Mouse (Mus musculus) heart, embryonic 13.5 days (tissue): ENCODE measurements around the gene Elmo3. TPM values are rescaled to one million over a fixed set of nuclear protein-coding genes. Genes with fewer than 3 reads are reported as not detected.

Source experiments
- ATAC-seq: fragments of 200-750 bp; cut with Nextera tagmentation; 2 replicates; pipeline ENCODE4 v1.8.0; 2017; ENCODE audit warnings: moderate TSS enrichment; ENCODE audit not compliant: insufficient number of reproducible peaks, low FRiP score, low TSS enrichment; ENCODE audit errors: extremely low read depth
- H3K27ac ChIP-seq: fragments of 300-500 bp; sonication (generic); replicated peaks from 2 replicates; pipeline ENCODE4 v1.5.1; 2015; ENCODE audit warnings: moderate library complexity, mild to moderate bottlenecking, inconsistent platforms
- H3K27me3 ChIP-seq: fragments of 300-500 bp; sonication (generic); replicated peaks from 2 replicates; pipeline ENCODE4 v1.6.1; 2015; ENCODE audit warnings: mild to moderate bottlenecking, inconsistent platforms
- H3K36me3 ChIP-seq: fragments of 300-500 bp; sonication (generic); 2 replicates; pipeline ENCODE4 v1.6.1; 2015; ENCODE audit warnings: mild to moderate bottlenecking, inconsistent platforms
- H3K4me1 ChIP-seq: fragments of 300-500 bp; sonication (generic); 2 replicates; pipeline ENCODE4 v1.6.1; 2015; ENCODE audit warnings: inconsistent platforms
- H3K4me2 ChIP-seq: fragments of 300-500 bp; sonication (generic); 2 replicates; pipeline ENCODE4 v1.6.1; 2015; ENCODE audit warnings: inconsistent platforms, mild to moderate bottlenecking, moderate library complexity
- H3K4me3 ChIP-seq: fragments of 300-500 bp; sonication (generic); 2 replicates; pipeline ENCODE4 v1.5.1; 2015; ENCODE audit warnings: moderate library complexity, mild to moderate bottlenecking, inconsistent platforms
- H3K9ac ChIP-seq: fragments of 300-500 bp; sonication (generic); 2 replicates; pipeline ENCODE4 v1.6.1; 2015; ENCODE audit warnings: inconsistent platforms, mild to moderate bottlenecking, moderate library complexity
- H3K9me3 ChIP-seq: fragments of 300-500 bp; sonication (generic); 2 replicates; pipeline ENCODE4 v1.6.1; 2016; ENCODE audit warnings: inconsistent platforms
- WGBS: fragments of 180-500 bp; shearing (Covaris S2); methylation state at CpG from one replicate; pipeline ENCODE4 v1.1.7; 2015; ENCODE audit warnings: mixed read lengths; 5-methylcytosine and 5-hydroxymethylcytosine counted together
- polyA plus RNA-seq: library from polyadenylated mRNA; unstranded; fragments of >200 nt; fragmentation: Nextera tagmentation; extraction: Ambion mirVana; gene quantifications from 2 replicates; pipeline ENCODE4 v1.2.1, GENCODE M21; 2015

The Elmo3 gene
- polyA plus RNA-seq, 1 experiment from 2014 or later, result 2.6 TPM

GRCm38 (mm10) chr8:105336373-105337130 is 31.2 kb downstream of the Elmo3 start:
- Histone ChIP-seq H3K36me3 (peaks cover 73% of the 10 kb centered on the region), H3K4me3 (no peak overlapping the region), H3K9ac (no peak overlapping the region), H3K4me2 (no peak overlapping the region), H3K27me3 (no peaks in the 10 kb centered on the region), H3K27ac (no peak overlapping the region), H3K4me1 (peaks cover 39% of the 10 kb centered on the region), H3K9me3 (no peaks in the 10 kb centered on the region)
- 62% methylated on average over 32 of the region's 32 CpGs for WGBS
- no peak for ATAC-seq

GRCm38 (mm10) chr8:105338992-105339391 is 33.6 kb downstream of the Elmo3 start:
- ATAC-seq, result no peak
- Histone ChIP-seq H3K4me2 (peak overlapping the region; percentile 16), H3K27ac (peak overlapping the region; percentile 64), H3K4me1 (peaks cover 58% of the 10 kb centered on the region), H3K27me3 (no peaks in the 10 kb centered on the region), H3K4me3 (no peak overlapping the region), H3K36me3 (peaks cover 48% of the 10 kb centered on the region), H3K9ac (peak overlapping the region; percentile 67), H3K9me3 (no peaks in the 10 kb centered on the region)
- WGBS, result 19% methylated on average over 4 of the region's 4 CpGs

GRCm38 (mm10) chr8:105339886-105340635 is 34.7 kb downstream of the Elmo3 start:
- no peak overlapping the region for H3K4me2 ChIP-seq
- peaks cover 37% of the 10 kb centered on the region for H3K36me3 ChIP-seq
- peaks cover 68% of the 10 kb centered on the region for H3K4me1 ChIP-seq
- H3K27ac ChIP-seq, result peak overlapping the region; percentile 64
- no peaks in the 10 kb centered on the region for H3K27me3 ChIP-seq
- no peaks in the 10 kb centered on the region for H3K9me3 ChIP-seq
- H3K4me3 ChIP-seq, result no peak overlapping the region
- ATAC-seq, result no peak
- H3K9ac ChIP-seq, result no peak overlapping the region
- WGBS, result 47% methylated on average over 6 of the region's 6 CpGs

- peak; percentile 16; the same call in 1 of the 2 replicates for ATAC-seq
- WGBS, result 17% methylated on average over 8 of the region's 8 CpGs
- H3K4me3 ChIP-seq, result no peak overlapping the region
- no peaks in the 10 kb centered on the region for H3K27me3 ChIP-seq
- H3K9me3 ChIP-seq, result no peaks in the 10 kb centered on the region
- no peak overlapping the region for H3K9ac ChIP-seq
- H3K4me2 ChIP-seq, result no peak overlapping the region
- H3K27ac ChIP-seq, result peak overlapping the region; percentile 64
- peaks cover 24% of the 10 kb centered on the region for H3K36me3 ChIP-seq
- H3K4me1 ChIP-seq, result peaks cover 81% of the 10 kb centered on the region
Measured at GRCm38 (mm10) chr8:105341399-105341798, 36.0 kb downstream of the Elmo3 start.

- H3K27ac ChIP-seq, result 0 out of 2 replicates have a peak overlapping the region, but pooled peaks have one; percentile 36
- ATAC-seq, result no peak
- no peaks in the 10 kb centered on the region for H3K27me3 ChIP-seq
- H3K4me1 ChIP-seq, result peaks cover 86% of the 10 kb centered on the region
- H3K36me3 ChIP-seq, result peaks cover 10% of the 10 kb centered on the region
- WGBS, result 59% methylated on average over 4 of the region's 4 CpGs
- no peak overlapping the region for H3K4me2 ChIP-seq
- H3K4me3 ChIP-seq, result no peak overlapping the region
- H3K9me3 ChIP-seq, result no peaks in the 10 kb centered on the region
- no peak overlapping the region for H3K9ac ChIP-seq
Measured at GRCm38 (mm10) chr8:105342768-105343167, 37.4 kb downstream of the Elmo3 start.

GRCm38 (mm10) chr8:105343791-105344574 is 38.6 kb downstream of the Elmo3 start:
- H3K9me3 ChIP-seq, result no peaks in the 10 kb centered on the region
- H3K9ac ChIP-seq, result peak overlapping the region; percentile 62; the same call in 1 of the 2 replicates
- H3K27ac ChIP-seq, result peak overlapping the region; percentile 29; the same call in 1 of the 2 replicates
- no peaks in the 10 kb centered on the region for H3K27me3 ChIP-seq
- 50% methylated on average over 8 of the region's 8 CpGs for WGBS
- no peak for ATAC-seq
- no peaks in the 10 kb centered on the region for H3K36me3 ChIP-seq
- H3K4me2 ChIP-seq, result 0 out of 2 replicates have a peak overlapping the region, but pooled peaks have one; percentile 99
- H3K4me3 ChIP-seq, result no peak overlapping the region
- peaks cover 85% of the 10 kb centered on the region for H3K4me1 ChIP-seq

GRCm38 (mm10) chr8:105345061-105345975 is 39.9 kb downstream of the Elmo3 start:
- Histone ChIP-seq H3K4me3 (peak overlapping the region; percentile 81; the same call in 1 of the 2 replicates), H3K27me3 (peaks cover 12% of the 10 kb centered on the region), H3K4me1 (peaks cover 85% of the 10 kb centered on the region), H3K9ac (peak overlapping the region; percentile 91), H3K27ac (peak overlapping the region; percentile 41), H3K4me2 (peak overlapping the region; percentile 99), H3K36me3 (no peaks in the 10 kb centered on the region), H3K9me3 (no peaks in the 10 kb centered on the region)
- no peak for ATAC-seq
- WGBS, result 38% methylated on average over 7 of the region's 7 CpGs

- peaks cover 23% of the 10 kb centered on the region for H3K27me3 ChIP-seq
- H3K4me1 ChIP-seq, result peaks cover 78% of the 10 kb centered on the region
- under 1% methylated on average over 34 of the region's 34 CpGs for WGBS
- ATAC-seq, result 0 out of 2 replicates have a peak, but pooled peaks have one; percentile 9
- peak overlapping the region; percentile 91 for H3K9ac ChIP-seq
- peak overlapping the region; percentile 81 for H3K4me3 ChIP-seq
- peak overlapping the region; percentile 99 for H3K4me2 ChIP-seq
- no peaks in the 10 kb centered on the region for H3K9me3 ChIP-seq
- no peaks in the 10 kb centered on the region for H3K36me3 ChIP-seq
- peak overlapping the region; percentile 86 for H3K27ac ChIP-seq
Measured at GRCm38 (mm10) chr8:105346611-105347427, 41.4 kb downstream of the Elmo3 start.

GRCm38 (mm10) chr8:105347428-105348221 is 42.2 kb downstream of the Elmo3 start, which contains the start of gene Fhod1:
TSS of gene Fhod1 (minus strand) at chr8:105347953.
- H3K4me2 ChIP-seq, result peak within 1 kb of the TSS; percentile 99
- no peaks in the 10 kb centered on the region for H3K9me3 ChIP-seq
- H3K27ac ChIP-seq, result peak within 1 kb of the TSS; percentile 86
- peak within 1 kb of the TSS; percentile 81 for H3K4me3 ChIP-seq
- peaks cover 70% of the 10 kb centered on the region for H3K4me1 ChIP-seq
- ATAC-seq, result peak; percentile 84
- peaks cover 23% of the 10 kb centered on the region for H3K27me3 ChIP-seq
- H3K9ac ChIP-seq, result peak within 1 kb of the TSS; percentile 91
- H3K36me3 ChIP-seq, result no peaks in the 10 kb centered on the region
- WGBS, result under 1% methylated on average over 53 of the region's 53 CpGs
